Mouse (Mus musculus) naive thymus-derived CD4-positive, alpha-beta T cell, adult 2 months (primary cell): ENCODE data around the gene Bpifa1.
"Not testable (repeated sequence)": the region's sequence is repeated elsewhere in the genome, so short reads cannot be mapped to it uniquely, and the experiment has no call there.

Experiments used
- DNase-seq: peaks from one replicate; pipeline ENCODE4 v3.0.0-alpha.2; 2011; ENCODE audit warnings: low read depth

The Bpifa1 gene

DNA sequence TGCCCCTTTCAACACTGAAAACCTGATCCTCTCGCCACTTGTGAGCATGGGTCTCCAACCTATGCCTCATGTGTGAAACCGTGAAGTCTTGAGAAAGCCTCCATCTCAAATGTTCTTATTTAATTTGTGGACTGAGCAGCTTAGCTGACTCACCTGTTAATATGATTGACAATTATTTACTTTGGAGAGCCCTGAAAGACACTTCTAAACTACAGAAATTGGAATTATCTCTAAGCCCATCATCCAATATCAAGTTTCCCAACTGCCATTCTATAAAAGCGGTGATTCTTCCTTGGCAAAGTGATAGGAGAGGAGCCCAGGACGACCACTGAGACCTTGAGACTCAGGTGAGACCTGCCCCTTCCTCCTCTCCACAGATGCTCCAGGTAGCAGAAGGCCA lies at the start of gene Bpifa1:
TSS of gene Bpifa1 (plus strand) at position 301 of the 400 bp plus-strand sequence.
- DNase-seq: no peak

DNA sequence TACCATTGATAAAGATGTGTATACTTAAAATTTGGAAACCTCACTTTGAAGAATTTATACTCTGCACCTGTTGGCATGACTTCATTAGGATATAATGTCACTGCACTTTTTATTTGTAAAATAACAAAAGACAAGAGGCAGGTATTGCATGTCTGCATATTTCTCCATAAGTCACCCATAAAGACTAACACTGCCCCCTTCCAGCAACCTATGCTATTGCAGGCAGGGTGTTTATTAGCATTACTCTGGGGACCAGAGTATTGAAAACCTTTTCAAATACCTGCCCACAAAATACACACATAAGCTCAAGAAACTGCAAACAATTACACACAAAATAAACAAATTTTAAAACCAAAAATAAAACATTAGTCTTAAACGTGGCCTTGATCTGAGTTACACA lies 44.9 kb upstream of the Bpifa1 start:
- no peak for DNase-seq

DNA sequence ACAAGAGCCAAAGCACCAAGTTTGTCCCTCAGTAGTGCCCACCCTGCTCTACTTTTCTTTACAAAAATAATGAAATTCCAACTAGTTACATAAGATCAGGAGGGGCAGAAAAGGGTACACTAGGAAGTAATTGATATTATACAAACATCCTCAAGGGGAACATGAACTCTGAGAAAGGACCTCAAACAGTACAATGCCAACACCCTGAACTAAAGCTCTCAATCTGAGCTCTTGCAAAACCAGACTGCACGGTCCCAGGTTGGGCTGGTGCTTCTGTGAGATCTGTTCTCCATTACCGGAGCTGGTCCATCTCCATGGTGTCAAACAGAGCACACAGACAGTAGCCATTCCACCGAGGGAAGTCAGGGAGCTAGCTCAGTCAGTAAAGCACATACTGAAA lies 25.3 kb upstream of the Bpifa1 start:
- no peak for DNase-seq

GRCm38 (mm10) chr2:154130120-154130519 lies 12.6 kb upstream of the Bpifa1 start, which contains the start of gene Bpifa3:
TSS of gene Bpifa3 (plus strand) at chr2:154130336.
- no peak for DNase-seq

- DNase-seq: no peak
Measured at GRCm38 (mm10) chr2:154143735-154144134, 1.1 kb downstream of the Bpifa1 start.

DNA sequence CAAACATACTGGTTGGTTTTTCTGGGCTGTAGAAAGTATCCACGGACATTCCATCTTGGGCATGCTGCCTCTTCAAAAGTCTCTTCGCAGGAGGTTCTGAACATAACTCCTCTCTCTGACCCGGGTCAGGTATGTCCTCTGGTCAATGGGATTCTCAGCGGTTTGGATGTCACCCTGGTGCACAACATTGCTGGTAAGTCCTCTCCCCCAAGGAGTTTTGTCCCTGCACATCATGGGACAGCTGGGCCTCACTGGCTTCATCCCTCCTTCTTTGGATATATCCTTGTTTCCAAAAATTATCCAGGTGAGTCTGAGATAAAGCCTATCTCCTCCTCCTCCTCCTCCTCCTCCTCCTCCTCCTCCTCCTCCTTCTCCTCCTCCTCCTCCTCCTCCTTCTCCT lies 4.8 kb downstream of the Bpifa1 start:
- DNase-seq: no peak

GRCm38 (mm10) chr2:154158433-154158832 lies 15.8 kb downstream of the Bpifa1 start:
- DNase-seq: peak; percentile 11

DNA sequence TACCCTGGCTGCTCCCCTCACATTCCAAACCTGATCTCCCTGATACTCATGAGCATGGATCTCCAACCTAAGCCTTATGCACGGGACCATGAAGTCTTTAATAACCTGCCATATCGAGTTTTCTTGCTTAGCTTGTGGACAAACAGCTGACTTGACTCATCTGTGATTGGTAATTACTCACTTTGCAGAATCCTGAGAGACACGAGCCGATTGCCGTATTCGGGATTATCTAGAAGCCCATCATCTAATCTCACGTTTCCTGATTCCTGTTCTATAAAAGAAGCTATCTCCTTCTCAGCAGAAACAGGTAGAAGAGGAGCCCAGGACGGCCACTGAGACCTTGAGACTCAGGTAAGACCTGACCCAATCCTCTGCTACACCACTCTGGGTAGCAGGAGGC lies 19.6 kb downstream of the Bpifa1 start, which contains the start of gene Bpifa5:
TSS of gene Bpifa5 (plus strand) at position 301 of the 400 bp plus-strand sequence.
- no peak for DNase-seq

GRCm38 (mm10) chr2:154163306-154163705 lies 20.6 kb downstream of the Bpifa1 start:
- no peak for DNase-seq

GRCm38 (mm10) chr2:154169172-154169571 lies 26.5 kb downstream of the Bpifa1 start:
- no peak for DNase-seq

DNA sequence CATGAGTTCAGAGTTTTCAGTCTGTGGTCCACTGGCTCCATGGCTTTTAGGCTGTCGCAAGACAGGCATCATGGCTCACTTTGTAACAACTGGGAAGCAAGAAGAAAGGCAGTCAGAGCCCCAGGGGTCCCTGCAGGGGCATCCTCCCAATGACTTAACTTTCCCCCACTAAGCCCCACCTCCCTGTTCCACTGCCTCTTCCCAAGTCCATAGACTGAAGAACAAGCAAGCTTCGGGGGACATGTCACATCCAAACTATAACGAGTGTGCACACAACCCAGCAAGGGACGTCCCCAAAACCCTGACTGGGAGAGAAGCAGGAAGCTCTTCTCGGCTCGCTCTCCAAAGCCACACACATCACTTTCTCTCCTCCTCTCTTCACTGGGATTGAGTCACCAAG lies 28.9 kb downstream of the Bpifa1 start:
- DNase-seq: no peak

- DNase-seq: peak; percentile 8
Measured at GRCm38 (mm10) chr2:154173313-154173712, 30.6 kb downstream of the Bpifa1 start.

DNA sequence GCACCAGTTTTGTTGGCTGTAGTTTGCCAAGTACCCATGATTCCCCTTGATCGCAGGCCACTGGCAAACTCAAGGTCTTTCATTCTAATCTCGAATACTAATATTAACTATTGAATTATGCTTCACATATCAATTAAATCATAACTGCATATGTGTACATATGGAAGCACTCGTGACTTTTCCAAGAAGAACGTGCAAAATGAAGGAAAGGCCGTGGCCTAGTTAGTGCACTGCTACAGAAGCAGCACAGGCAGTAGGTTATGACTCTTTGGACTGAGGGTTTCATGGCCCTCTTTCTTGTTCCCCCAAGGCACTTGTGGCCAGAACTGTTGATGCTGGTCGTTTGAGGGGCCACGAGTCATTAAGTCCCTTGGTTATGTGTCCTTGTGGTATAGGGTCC lies 39.2 kb downstream of the Bpifa1 start:
- DNase-seq: not testable (repeated sequence)

DNA sequence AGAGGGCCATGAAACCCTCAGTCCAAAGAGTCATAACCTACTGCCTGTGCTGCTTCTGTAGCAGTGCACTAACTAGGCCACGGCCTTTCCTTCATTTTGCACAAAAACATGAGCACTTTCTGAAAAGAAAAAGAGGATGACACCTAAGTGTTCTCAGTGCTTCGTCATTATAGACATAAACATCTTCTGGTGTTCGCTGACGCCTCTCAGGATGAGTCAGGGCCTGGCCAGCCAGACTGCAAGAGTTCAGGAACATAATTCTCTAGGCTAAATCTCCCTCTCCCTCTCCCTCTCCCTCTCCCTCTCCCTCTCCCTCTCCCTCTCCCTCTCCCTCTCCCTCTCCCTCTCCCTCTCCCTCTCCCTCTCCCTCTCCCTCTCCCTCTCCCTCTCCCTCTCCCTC lies 40.4 kb downstream of the Bpifa1 start:
- DNase-seq: not testable (repeated sequence)

DNA sequence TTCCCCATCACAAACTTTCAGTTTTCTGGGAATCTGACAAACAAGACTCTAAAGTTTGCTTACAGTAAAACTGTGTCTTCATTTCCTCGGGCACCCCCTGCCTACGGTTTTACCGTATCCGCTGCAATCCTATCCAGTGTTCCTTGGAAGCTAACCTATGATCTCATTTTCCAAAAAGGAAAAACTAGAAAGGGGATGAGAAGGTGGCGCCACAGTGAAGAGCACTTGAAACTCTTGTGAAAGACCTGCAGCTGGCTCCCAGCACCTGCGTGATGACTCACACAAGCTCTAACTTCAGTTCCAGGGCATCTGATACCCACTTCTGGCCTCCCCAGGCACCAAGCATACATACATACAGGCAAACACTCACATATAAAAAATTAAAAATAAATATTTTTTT lies 42.6 kb downstream of the Bpifa1 start:
- no peak for DNase-seq

DNA sequence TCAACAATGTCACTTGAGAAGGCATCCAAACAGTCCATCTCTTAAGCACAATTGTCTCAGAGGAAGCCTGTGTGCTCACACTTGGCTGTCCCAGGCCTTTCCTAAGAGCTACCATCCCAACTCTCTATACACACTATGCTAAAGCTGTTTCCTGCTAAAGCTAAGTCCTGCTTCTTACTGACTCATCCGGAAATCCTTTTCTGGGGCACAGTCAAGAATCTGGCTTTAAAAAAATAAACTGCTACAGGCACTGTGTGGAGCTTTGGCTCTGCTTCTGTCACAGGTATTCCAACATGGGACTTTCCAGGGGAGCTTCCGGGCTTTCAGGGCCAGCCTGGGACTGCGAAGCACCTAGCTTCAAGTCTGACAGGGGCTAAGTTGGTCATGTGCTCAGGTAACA lies 43.1 kb downstream of the Bpifa1 start:
- DNase-seq: no peak

GRCm38 (mm10) chr2:154187468-154187867 lies 44.8 kb downstream of the Bpifa1 start:
- DNase-seq: no peak

- no peak for DNase-seq
Measured at GRCm38 (mm10) chr2:154189877-154190434, 47.3 kb downstream of the Bpifa1 start.

DNA sequence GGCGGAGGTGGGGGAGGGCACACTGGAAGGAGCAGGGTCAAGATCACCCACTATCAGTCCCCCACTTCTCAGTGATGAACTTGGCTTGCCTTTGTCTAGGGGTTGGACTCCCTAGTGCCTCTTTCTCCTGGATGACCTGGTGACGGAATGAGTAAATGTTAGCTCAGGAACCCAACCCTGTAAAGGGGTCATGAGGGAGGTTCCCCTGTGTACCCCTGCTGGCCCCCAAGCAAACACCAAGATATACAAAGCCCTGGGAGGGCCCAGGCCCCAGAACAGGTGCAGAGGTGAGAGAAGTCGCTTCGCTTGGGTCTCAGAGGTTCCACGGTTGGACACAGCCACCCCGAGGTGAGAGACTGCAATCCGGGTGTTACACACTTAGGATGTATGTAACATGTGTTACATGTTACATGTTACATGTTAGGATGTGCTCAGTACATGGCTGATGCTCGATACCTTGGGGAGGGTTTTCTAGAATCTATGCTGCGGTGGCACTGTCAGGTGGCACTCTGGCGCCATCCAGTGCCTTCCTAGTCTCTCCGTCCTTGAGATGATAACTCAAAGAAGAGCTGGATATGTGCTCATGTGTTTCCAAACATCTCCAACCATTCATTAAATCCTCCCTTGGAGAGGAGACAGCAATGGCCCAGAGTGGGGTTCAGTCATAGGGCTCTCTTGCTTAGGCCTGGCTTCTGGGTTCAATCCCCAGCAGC lies 48.0 kb downstream of the Bpifa1 start, which contains the start of gene Bpifb1:
TSS of gene Bpifb1 (plus strand) at position 273 of the 713 bp plus-strand sequence.
- DNase-seq: no peak

DNA sequence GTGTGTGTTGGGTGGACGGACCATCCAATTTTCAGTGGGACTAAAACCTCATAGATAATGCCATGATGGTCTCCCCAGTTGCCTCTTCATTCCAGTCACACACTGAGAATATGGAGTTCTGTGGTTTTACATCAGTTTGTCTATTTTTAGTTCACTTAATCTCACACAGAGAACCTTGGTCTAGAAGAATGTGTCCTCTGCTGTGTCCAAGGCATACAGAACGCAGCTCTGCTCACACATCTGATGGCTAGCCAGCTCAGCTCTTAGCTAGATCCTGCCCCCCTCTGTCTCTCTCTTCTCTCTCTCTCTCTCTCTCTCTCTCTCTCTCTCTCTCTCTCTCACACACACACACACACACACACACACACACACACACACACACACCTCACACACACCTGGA lies 49.5 kb downstream of the Bpifa1 start:
- DNase-seq: no peak

GRCm38 (mm10) chr2:154193071-154193470 lies 50.4 kb downstream of the Bpifa1 start:
- DNase-seq: no peak

DNA sequence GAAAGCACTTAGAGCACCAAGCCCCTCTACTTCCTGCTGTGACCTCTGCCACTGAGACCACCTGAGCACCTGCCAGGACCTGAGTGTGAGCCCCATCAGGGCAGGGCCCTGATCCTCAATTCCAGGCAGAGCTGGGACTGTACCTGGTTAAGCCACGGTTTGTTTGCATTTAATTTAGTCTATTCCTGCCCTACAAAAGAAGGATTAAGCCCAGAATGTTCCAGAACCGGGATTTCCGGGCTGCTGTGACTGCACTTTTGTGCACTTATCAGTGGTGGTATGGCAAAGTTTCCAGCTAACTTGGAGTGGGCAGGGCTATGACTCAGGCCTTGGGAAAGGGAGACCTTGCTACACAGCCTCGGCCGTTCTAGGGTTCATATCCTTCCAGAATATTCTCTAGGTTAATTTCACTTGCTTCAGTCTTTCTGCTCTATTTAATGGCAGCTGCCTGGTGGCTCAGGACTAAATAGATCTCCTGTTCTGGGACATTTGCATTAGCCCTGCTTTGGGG lies 51.4 kb downstream of the Bpifa1 start:
- no peak for DNase-seq

DNA sequence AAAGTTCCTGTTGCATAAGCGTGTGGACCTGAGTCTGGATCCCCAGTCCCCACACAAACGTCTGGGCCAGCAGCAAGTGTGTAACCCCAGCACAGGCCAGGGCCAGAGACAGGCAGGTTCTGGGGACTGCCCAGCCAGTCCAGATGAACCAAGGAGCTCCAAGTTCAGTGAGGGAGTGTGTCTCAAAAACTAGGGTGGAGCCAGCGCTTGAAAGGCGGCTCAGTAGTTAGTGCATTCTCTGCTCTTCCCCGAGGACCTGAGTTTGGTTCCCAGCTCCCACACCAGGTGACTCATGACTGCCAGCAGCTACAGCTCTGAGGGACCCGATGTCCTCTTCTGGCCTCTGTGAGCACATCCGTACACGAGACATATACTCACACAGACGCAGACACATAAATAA lies 54.4 kb downstream of the Bpifa1 start:
- no peak for DNase-seq
